Mouse (Mus musculus) neutrophil, adult 65 days (primary cell): ENCODE data around the gene Pde8b. TPM values are rescaled to one million over a fixed set of nuclear protein-coding genes. Genes with fewer than 3 reads are reported as not detected.

Source experiments
- total RNA-seq: library from RNA; stranded (reverse); gene quantifications from 2 replicates; pipeline ENCODE4 v1.2.4, GENCODE M21; 2023

Pde8b gene
- 0.44 and 0.48 TPM in 2 replicates for total RNA-seq

DNA sequence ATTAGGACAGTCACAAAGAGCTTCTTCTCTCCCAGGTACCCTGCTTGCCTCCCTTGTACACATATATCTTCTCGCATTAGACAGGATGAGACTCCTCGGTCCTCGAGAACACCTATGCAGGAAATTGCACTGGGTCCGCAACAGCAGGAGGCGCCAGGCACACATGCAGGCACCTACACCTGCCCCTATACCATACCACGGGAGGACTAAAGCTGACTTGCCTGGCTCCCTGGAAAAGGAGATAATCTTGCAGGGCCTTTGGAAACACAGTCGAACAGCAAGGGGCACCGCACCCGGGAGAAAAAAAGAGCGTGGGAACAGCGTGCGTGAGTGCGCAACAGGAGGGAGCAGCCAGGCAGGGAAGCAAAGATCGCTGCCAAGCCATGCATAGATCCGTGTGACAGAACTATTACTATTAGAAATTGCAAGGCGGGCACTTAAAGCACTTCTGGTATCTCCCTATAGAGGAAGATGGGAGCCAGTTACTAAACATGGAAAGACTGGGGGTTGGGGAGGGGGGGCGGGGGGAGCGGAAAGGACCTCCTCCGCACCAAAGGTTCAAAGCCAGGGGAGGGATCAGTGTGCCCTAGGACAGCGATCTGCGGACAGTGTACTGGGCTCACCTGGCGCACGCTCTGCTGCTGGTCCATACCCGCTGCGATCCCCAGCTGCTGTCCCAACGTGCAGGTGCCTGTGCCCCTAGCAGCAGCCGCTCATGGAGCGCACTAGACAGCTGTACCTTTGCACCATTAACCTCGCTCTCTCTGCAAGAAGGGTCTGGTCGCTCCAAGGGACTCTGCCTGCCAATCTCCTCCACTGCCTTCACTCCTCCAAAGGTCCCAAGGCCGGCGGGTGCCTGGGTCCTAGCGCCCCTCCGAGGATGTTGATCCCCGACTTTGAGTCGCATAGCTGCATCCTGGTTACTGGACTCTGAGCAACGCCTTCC is at the start of gene Pde8b:
Gene Pde8b, minus strand, starts transcription at position 826 of the 946 bp plus-strand sequence.

DNA sequence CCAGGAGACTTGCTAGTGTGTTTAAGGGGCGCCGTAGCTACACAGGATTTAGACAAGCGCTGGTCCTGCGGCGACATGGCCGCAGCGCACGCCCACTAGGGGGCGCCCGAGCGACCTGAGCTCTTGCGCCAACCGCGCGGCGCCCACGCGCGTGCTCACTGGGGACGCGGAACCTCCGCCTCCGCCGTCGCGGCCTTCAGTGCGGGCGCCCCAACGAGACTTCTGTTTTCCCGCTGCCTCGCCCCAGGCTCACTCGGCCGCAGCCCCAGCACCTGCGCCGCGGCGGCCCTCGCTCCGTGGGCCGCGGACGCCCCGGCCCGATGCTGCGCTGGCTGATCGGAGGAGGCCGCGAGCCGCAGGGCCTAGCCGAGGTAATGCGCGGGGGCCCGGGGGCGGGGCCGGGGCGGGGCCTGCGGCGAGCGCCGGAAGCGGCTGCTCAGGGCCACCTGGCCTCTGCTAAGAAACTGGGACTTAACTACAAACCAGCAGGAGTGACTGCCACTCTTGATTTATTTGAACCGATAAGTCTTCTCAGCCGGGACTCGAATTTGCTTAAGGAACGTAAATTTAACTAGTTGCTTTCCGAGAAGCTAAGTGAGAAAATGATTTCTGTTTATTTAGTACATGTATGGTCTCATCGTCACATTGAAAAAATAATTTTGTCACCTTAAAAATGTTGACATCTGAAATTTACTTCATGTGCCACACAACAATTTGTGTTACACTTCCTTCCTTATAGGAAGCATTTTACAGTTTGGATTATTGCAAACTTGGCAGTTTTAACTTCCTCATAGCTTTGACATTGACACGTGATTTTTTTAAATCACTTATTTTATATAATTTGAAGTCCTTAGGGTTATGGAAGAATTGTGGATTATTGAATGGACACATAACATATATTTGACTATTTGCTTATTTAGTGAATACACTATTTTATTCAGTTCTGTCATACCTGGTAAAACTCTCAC is 273.6 kb downstream of the Pde8b start, which contains the start of gene Wdr41:
Gene Wdr41, plus strand, starts transcription at position 126 of the 968 bp plus-strand sequence.

Other genes with a start within 250 kb of the Pde8b start
- 7.9 and 10.0 TPM in 2 replicates for gene Zbed3, start 73.3 kb upstream of the Pde8b start, total RNA-seq
- 37.4 and 49.8 TPM in 2 replicates for gene Aggf1, start 125.0 kb upstream of the Pde8b start, total RNA-seq
- gene Crhbp, start 194.6 kb upstream of the Pde8b start, total RNA-seq = not detected in 2 replicates
- not detected in 2 replicates for gene S100z, start 228.4 kb upstream of the Pde8b start, total RNA-seq